Mouse (Mus musculus) intestine, embryonic 16.5 days (tissue): ENCODE results near the gene Ebf3. TPM values are rescaled to one million over a fixed set of nuclear protein-coding genes. Genes with fewer than 3 reads are reported as not detected.

ENCODE experiments used
- ATAC-seq: fragments of 200-750 bp; cut with Nextera tagmentation; 2 replicates; pipeline ENCODE4 v1.8.0; 2017; ENCODE audit warnings: moderate TSS enrichment, moderate library complexity
- H3K27ac ChIP-seq: fragments of 300-500 bp; sonication (generic); 2 replicates; pipeline ENCODE4 v1.5.1; 2014; ENCODE audit warnings: mild to moderate bottlenecking, low read length
- H3K27me3 ChIP-seq: fragments of 300-500 bp; sonication (generic); replicated peaks from 2 replicates; pipeline ENCODE4 v1.6.1; 2014; ENCODE audit warnings: low read length, control low read depth, mixed read lengths; ENCODE audit not compliant: control insufficient read depth, insufficient read depth
- H3K36me3 ChIP-seq: fragments of 300-500 bp; sonication (generic); 2 replicates; pipeline ENCODE4 v1.6.1; 2014; ENCODE audit warnings: low read length, control low read depth; ENCODE audit not compliant: control insufficient read depth, insufficient read depth
- H3K4me1 ChIP-seq: fragments of 300-500 bp; sonication (generic); 2 replicates; pipeline ENCODE4 v1.6.1; 2014; ENCODE audit warnings: low read length, control low read depth, mixed read lengths; ENCODE audit not compliant: control insufficient read depth, insufficient read depth
- H3K4me2 ChIP-seq: fragments of 300-500 bp; sonication (generic); 2 replicates; pipeline ENCODE4 v1.6.1; 2014; ENCODE audit warnings: low read depth, low read length, control low read depth
- H3K4me3 ChIP-seq: fragments of 300-500 bp; sonication (generic); 2 replicates; pipeline ENCODE4 v1.5.1; 2014; ENCODE audit warnings: mild to moderate bottlenecking, low read length
- H3K9ac ChIP-seq: fragments of 300-500 bp; sonication (generic); 2 replicates; pipeline ENCODE4 v1.6.1; 2014; ENCODE audit warnings: low read depth, low read length
- H3K9me3 ChIP-seq: fragments of 300-500 bp; sonication (generic); 2 replicates; pipeline ENCODE4 v1.6.1; 2016; ENCODE audit warnings: low read length, control low read depth; ENCODE audit not compliant: control insufficient read depth
- WGBS: fragments of 180-500 bp; shearing (Covaris S2); extraction: QIAGEN DNeasy Blood & Tissue Kit; methylation state at CpG from one replicate; pipeline ENCODE4 v1.1.7; 2014; 5-methylcytosine and 5-hydroxymethylcytosine counted together
- polyA plus RNA-seq: library from polyadenylated mRNA; unstranded; fragments of >200 nt; fragmentation: Nextera tagmentation; extraction: Ambion mirVana; gene quantifications from 2 replicates; pipeline ENCODE4 v1.2.1, GENCODE M21; 2015

Gene Ebf3
- polyA plus RNA-seq: 0.22 and 0.43 TPM in 2 replicates

DNA sequence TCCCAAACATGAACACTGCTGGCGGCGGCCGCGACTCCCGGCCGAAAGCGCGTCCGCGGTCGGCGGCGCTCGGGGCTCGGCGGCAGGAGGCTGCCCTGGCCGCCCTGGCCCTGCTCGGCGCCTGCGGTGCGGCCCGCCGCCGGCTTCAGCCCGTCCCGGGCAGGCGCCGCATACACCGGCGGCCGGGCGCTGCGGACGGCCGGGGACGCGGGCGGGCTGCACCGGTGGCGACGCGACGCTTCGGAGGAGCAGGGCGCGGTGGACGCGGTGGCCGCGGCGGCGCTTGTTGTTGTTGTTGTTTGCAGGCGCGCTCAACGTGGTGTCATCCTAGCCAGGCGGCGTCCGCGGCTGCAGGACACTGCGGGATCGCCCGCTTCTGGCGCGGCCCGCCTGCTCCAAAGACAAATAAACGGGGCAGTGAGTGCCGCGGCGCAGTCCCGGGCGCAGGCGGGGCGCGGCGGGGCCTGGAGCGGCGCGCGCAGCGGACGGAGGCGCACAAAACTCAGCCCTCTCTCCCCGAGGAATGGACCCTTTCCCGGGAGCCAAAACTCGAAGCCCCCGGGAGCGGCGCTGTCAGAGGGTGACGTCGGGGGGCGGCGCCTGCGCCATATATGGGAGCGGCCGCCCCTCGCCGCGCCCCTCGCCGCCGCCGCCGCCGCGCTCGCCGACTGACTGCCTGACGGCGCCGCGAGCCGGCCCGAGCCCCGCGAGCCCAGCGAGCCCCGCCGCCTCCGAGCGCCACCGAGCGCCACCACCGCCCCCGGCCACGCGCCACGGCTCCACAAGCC, at the start of gene Ebf3:
Gene Ebf3, minus strand, starts transcription at position 542 of the 788 bp plus-strand sequence.
- Histone ChIP-seq H3K36me3 (no peaks in the 10 kb centered on the region), H3K9ac (peak within 1 kb of the TSS; percentile 68), H3K4me3 (peak within 1 kb of the TSS; percentile 62), H3K27ac (peak within 1 kb of the TSS; percentile 28; the same call in 1 of the 2 replicates), H3K27me3 (peaks cover 78% of the 10 kb centered on the region), H3K4me1 (peaks cover 29% of the 10 kb centered on the region), H3K9me3 (no peaks in the 10 kb centered on the region), H3K4me2 (peak within 1 kb of the TSS; percentile 96)
- ATAC-seq: peak; percentile 85
- under 1% methylated on average over 90 of the region's 127 CpGs for WGBS

DNA sequence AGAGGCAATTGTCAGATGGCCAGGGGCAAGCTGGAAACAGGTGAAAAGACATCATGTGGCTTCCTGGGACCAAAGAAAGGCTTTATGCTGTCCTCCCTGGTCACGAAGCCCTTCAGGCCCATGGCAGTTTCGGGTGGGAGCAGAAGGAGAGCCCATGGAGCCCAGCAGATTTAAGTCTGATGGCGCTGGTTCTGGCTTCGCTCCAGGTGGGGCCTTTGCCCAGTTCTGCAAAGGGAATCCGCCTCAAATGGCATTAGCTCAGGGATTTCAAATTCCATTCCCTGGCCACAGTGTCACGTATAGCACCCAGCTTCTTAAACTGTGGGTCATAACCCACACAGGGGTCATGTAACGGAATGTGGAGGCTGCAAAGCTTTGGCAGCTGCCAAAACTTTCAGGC, 32.6 kb upstream of the Ebf3 start:
- H3K9me3 ChIP-seq: no peaks in the 10 kb centered on the region
- no peak overlapping the region for H3K4me2 ChIP-seq
- no peaks in the 10 kb centered on the region for H3K27me3 ChIP-seq
- H3K9ac ChIP-seq: no peak overlapping the region
- no peak overlapping the region for H3K27ac ChIP-seq
- H3K36me3 ChIP-seq: no peaks in the 10 kb centered on the region
- H3K4me1 ChIP-seq: no peaks in the 10 kb centered on the region
- no peak overlapping the region for H3K4me3 ChIP-seq
- 72% methylated on average over 7 of the region's 7 CpGs for WGBS
- no peak for ATAC-seq

DNA sequence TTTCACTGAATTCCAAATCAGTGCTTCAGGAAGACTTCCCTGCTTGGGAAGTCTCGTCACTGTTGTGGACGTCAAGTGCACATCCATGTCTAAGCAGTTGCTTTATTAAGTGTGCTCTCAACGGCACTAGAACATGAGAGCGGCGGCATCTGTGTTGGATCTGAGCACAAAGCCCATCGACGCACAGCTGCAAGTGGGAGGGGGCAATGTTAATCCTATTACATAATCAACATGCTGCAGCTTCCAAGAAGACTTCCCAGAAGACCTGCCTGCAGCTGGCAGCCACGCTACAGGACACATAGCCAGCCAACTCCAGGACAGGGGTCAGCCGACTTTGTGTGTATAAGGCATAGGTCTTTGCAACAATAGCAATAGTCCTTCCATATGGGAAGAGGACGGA, 31.8 kb upstream of the Ebf3 start:
- no peak overlapping the region for H3K27ac ChIP-seq
- no peak overlapping the region for H3K4me2 ChIP-seq
- WGBS: 61% methylated on average over 10 of the region's 10 CpGs
- no peak overlapping the region for H3K4me3 ChIP-seq
- H3K9ac ChIP-seq: no peak overlapping the region
- no peaks in the 10 kb centered on the region for H3K27me3 ChIP-seq
- no peak for ATAC-seq
- no peaks in the 10 kb centered on the region for H3K4me1 ChIP-seq
- H3K36me3 ChIP-seq: no peaks in the 10 kb centered on the region
- no peaks in the 10 kb centered on the region for H3K9me3 ChIP-seq

DNA sequence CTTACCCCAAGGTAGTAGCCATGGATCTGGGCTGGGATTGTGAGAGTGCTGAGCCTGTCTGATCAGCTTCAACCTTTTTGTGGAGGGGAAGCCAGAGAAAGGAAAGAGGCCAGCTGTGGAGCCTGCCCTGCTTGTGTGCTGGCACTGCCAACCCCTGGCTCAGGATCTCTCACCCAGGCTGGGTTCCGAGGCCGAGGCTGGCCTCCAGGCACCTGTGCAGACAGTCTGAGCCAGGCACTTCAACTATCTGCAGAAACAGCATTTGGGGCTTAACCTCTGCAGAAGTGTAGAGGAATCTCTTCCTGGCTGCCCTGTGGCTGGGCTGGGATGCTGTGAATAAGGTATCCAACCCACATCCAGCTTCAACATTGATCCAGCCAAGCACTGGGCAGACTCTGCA, 19.7 kb upstream of the Ebf3 start:
- Histone ChIP-seq H3K9ac (no peak overlapping the region), H3K4me2 (no peak overlapping the region), H3K27ac (no peak overlapping the region), H3K4me1 (no peaks in the 10 kb centered on the region), H3K36me3 (no peaks in the 10 kb centered on the region), H3K4me3 (no peak overlapping the region), H3K27me3 (no peaks in the 10 kb centered on the region), H3K9me3 (no peaks in the 10 kb centered on the region)
- ATAC-seq: no peak
- WGBS: 92% methylated on average over 2 of the region's 2 CpGs

DNA sequence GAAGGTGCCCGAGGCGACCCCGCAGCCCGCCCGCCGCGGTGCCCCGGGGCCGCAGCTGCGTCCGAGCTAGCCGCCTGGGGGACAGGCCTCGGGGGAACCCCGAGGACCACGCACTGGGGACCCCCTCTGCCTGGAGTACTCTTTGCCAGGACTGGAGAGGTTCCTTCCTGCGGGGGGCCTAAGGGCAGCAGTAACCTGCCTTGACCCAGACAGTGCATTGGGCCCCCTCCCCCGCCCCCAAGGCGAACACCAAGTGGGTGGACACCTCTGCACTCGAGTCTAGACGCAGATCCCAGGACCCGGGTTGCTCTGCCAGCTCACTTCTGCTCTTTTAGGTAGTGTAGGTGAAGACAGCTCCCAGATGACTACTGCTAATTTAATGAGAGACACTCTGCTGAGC, 8.7 kb upstream of the Ebf3 start:
- H3K27ac ChIP-seq: no peak overlapping the region
- ATAC-seq: no peak
- H3K9ac ChIP-seq: peak overlapping the region; percentile 50
- peak overlapping the region; percentile 66 for H3K4me2 ChIP-seq
- WGBS: 2% methylated on average over 19 of the region's 21 CpGs
- 0 out of 2 replicates have a peak, but pooled peaks cover 5% of the 10 kb centered on the region for H3K9me3 ChIP-seq
- no peaks in the 10 kb centered on the region for H3K36me3 ChIP-seq
- H3K4me3 ChIP-seq: peak overlapping the region; percentile 46
- H3K4me1 ChIP-seq: peaks cover 15% of the 10 kb centered on the region
- peaks cover 73% of the 10 kb centered on the region for H3K27me3 ChIP-seq

DNA sequence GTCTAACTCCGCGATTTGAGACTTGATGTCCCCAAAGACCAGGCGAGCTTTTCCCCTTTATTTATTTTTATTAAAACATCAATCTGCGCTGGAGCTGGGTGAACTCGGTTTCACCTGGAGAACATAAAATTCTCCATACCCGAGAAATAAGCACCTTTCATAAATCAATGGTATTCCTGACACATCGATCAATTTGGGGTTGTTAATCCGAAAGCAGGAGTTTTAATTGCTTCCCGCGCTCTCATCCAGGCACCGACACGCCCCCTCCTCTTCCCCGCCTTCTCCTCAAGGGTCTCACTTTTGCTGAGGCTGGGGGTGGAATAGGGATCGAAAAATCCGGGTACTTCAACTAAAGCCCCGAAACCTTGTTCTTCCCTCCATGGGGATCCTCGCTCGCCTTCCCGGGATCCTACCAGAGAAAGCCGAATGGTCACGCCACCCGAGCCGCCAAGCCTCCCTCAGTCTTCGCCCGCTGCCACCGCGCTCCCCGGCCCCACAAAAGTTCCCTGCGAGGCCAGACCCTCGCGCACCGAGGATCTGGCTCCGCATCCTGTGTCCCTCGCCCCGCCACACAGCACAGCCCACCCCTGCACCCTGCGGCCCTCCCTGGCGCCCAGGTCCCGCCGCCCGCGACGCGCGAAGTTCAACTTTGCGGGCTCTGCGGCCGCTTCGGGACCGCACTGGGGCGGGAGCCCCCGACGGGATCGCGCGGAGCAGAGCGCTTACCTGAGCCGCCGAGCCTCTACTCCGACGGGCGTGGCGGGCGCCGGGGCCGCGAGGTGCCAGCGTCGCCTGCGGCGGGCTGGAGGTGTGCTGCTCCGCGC, 7.9 kb upstream of the Ebf3 start:
- H3K27me3 ChIP-seq: peaks cover 80% of the 10 kb centered on the region
- H3K9me3 ChIP-seq: 0 out of 2 replicates have a peak, but pooled peaks cover 5% of the 10 kb centered on the region
- peak overlapping the region; percentile 46 for H3K4me3 ChIP-seq
- ATAC-seq: 0 out of 2 replicates have a peak, but pooled peaks have one; percentile 18
- no peak overlapping the region for H3K27ac ChIP-seq
- H3K36me3 ChIP-seq: no peaks in the 10 kb centered on the region
- peaks cover 15% of the 10 kb centered on the region for H3K4me1 ChIP-seq
- H3K9ac ChIP-seq: peak overlapping the region; percentile 50
- H3K4me2 ChIP-seq: peak overlapping the region; percentile 66
- WGBS: 1% methylated on average over 70 of the region's 72 CpGs

DNA sequence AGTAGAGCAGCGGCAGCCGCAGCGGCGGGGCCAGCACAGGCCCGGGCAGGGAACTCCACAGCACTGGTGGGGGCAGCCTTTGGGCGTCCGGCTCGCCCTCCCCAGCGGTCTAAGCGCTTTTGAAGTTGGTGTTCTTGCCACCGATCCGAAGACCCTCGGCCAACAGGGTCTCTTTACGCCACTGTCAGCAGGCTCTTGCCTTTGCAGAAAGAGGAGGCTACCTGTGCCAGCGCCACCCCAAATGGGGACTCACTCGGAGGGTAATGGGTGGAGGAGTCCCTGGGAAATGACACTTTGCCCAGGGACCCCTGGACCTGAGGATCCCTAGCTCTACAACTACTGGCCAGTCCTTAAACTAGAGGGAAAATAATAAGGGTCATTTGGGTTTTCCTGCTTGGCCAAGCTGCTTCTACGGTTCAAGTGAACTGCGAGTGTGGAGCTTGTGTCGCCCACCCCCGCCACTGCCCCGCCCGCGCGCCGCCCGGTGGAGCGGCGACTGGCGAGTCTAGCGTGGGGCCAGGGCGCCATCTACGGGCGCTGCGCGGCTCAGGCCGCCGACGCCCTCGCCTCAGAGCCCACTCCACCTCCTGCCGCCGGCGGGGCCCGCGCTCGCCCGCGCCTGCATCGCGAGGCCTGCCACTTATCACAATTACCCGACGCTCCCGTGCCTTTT, 7.0 kb upstream of the Ebf3 start:
- Histone ChIP-seq H3K4me2 (peak overlapping the region; percentile 42), H3K27ac (no peak overlapping the region), H3K36me3 (no peaks in the 10 kb centered on the region), H3K4me3 (peak overlapping the region; percentile 28), H3K9ac (no peak overlapping the region), H3K4me1 (peaks cover 15% of the 10 kb centered on the region), H3K9me3 (0 out of 2 replicates have a peak, but pooled peaks cover 5% of the 10 kb centered on the region), H3K27me3 (peaks cover 79% of the 10 kb centered on the region)
- ATAC-seq: peak; percentile 67
- WGBS: under 1% methylated on average over 52 of the region's 52 CpGs

DNA sequence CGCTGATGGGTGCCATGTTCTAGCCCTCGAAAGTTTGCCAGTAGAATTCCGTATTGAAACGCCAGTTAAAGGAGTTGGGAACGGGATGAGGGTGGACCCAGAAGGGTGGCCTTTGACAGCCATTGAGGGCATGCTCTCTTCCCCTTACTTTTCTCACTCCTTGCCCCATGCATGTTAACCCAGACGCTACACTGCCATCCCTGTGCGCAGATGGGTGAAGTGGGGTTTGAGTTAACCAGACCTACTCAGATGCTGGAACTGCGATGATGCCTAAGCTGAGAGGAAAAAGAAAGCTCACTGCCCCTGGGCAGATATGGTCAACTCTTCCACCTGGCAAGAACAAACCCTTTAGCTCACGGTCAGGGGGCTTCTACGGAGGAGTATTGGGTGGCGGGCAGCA, 6.1 kb upstream of the Ebf3 start:
- Histone ChIP-seq H3K4me3 (no peak overlapping the region), H3K4me1 (peaks cover 15% of the 10 kb centered on the region), H3K36me3 (no peaks in the 10 kb centered on the region), H3K27ac (no peak overlapping the region), H3K27me3 (peaks cover 87% of the 10 kb centered on the region), H3K9ac (no peak overlapping the region), H3K9me3 (no peaks in the 10 kb centered on the region), H3K4me2 (no peak overlapping the region)
- WGBS: 8% methylated on average over 11 of the region's 11 CpGs
- ATAC-seq: no peak
